Mouse (Mus musculus): ENCODE results near the gene Rnf214. TPM values are rescaled to one million over a fixed set of nuclear protein-coding genes. Genes with fewer than 3 reads are reported as not detected.
"Not testable (repeated sequence)": the region's sequence is repeated elsewhere in the genome, so short reads cannot be mapped to it uniquely, and the experiment has no call there.

Gene Rnf214
- total RNA-seq, 2 experiments from 2014 or later, result 69.9 to 79.9 TPM

DNA sequence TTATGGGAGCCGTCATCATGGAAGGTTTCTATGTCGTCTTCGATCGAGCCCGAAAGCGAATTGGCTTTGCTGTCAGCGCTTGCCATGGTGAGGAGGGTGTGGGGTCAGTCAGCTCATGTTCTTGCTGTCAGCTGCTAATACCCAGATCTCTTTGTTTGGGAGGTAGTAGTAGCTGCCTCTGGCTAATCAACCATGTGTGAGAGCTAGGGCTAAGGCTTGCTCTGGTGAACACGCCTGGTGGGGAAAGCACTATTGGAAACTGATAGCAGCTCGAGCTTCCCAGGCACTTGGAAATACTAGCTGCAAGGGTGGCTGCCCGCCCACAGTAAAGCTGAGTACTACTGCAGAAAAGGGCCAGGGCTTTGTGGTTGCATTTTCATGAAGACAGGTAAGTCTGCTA is 47.3 kb downstream of the Rnf214 start:
- no peak for DNase-seq (ENCODE audit: low spot score in 2 of 2)
- intact Hi-C loops (cut with DNase I), result no loop called here

DNA sequence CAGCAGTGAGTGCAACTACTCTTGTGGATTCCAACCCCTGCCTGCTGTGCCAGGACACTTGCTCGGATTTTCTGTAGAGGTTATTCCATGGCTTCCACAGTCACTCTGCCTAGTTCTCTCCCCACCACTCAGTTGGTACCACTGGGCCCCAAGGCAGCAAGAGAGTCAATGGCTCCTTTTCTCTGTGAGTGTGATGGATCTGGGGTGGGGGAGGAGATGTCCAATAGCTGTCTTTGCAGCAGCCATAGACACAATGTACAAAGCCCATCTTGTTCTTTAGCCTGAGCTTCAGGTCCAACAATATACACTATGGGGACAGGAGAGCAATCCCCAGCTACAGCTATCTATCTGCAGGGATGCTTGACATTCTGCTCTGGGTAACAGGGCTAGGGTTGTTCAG is 52.6 kb downstream of the Rnf214 start:
- no peak for DNase-seq (ENCODE audit: low spot score in 2 of 2)
- intact Hi-C loops (cut with DNase I), result no loop called here

DNA sequence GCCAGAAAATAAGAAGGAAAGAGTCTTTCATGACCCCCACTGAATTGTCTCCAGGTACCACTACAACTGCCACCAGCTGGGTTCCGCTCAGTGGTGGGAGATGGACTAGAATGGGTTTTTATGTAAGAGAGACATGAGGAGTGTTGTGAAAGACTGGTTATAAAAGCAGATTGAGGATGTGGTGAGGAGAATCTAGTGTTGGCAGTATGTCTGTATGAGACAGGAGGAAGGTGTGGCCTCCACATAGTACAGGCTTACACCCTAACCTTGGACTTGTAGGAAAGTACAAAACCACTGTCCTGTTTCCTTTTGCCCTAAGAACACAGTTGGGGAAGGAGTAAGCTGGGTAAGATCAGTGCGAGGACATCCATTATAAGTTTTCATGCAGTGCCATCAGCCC is 53.0 kb downstream of the Rnf214 start:
- DNase-seq (ENCODE audit: low spot score in 2 of 2), result no peak
- intact Hi-C loops (cut with DNase I), result no loop called here

DNA sequence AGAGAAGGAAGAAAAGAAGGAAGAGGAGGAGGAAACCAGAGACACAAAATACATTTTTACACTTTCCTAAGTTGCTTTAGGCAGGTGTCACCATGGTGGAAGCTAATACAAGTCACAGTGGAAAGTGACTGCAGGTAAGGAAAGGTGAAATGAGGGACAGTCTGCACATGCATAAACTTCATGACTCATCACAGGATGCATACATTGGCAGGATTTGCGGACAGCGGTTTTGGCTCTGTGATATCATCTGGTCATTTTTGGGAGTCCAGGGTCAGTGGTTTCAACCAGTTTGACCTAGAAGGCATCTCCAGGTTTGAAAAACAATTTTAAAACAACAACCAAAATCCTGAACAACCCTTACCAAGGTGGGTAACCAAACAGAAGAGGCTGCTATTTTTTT is 54.9 kb downstream of the Rnf214 start:
- intact Hi-C loops (cut with DNase I), result no loop called here
- DNase-seq (ENCODE audit: low spot score in 2 of 2), result no peak

DNA sequence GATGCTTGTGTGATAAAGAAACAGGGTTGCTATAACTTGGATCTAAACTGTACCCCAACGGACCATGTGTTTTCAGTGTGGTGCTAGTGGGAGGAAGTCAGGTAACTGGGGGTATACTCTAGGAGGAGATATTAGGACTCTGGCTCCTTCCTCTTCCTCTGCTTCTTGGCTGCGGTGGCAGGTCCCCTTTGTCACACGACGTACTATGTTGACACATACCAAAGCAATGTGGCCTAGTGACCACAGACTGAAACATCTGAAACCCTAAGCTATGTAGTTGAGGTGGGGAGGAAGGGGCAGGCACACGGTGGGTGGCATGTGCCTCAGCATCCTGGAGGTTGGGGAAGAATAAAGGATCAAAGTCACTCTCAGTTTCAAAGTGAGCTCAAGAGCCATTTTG is 55.4 kb downstream of the Rnf214 start:
- DNase-seq (ENCODE audit: low spot score in 2 of 2), result no peak
- intact Hi-C loops (cut with DNase I), result no loop called here

DNA sequence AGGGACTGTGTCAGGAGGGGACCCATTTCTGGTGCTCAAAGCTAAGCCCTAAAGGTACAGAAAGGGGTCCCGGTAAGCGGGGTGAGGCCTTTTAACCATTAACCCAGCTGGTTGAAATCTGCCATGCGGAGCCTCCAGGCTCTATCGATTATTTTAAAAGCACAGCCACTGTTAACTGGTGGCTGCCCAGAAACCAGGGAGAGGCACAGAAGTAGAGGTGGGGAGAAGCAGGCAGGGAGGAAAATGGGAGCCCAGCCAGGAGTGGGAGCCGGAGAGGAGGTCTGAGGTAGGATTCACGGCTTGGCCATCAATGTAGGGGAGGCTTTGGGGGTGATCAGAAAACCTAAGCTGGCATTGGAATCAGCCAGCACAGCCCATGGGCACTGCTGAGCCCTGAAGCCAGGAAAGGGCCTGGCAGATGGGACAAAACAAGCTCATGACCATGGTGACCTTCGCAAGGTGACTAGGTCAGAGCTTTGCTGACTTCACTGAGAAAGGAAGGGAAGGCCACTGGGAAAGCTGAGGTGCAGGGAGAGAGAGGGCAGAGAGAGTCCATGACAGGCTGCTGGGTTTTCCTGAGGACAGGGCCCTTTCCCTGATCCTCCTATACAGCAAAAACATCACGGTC is 56.1 kb downstream of the Rnf214 start:
- DNase-seq (ENCODE audit: low spot score in 2 of 2), result no peak
- intact Hi-C loops (cut with DNase I), result no loop called here

DNA sequence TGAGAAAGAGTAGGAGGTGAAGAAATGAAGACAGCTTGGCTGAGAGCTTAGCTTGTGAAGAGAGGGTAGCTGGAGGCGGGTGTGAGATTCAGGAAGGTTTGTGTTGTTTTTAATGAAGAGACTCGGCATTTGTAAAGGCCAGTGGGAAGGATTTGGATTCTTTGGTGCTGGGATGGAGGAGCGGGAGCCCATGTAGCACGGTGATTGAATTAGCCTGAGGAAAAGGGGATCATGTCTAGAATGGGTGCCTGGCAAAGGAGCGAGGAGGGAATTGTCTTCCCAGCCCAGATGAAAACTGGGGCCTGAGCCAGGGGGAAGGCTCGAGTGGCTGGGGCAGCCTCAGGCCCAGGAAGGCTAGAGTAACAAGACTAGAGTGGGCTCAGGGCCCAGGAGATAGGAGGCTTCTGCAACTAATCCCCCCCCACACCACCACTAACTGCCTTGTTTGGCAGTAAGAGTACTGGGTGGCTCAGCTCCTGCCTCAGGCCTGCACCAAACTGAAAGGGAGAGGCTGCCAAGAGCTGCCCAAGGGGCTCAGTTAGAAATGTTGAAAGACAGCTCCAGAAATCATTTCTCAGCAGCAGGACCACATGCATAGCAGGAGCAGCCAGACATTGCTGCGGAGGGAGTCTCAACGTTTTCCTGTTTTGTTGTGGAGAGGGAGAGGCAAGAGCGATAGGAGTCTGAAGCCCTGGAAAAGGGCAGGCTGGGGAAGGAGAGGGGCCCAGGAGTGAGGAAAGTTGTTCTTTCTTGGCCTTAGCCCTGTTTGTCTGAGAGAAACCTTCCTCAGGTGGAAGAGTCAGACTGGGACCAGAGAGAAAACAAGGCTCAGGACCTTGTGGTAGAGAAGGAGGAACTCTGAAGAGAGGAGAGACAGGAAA is 56.9 kb downstream of the Rnf214 start:
- peak; percentile 65 to 68 for DNase-seq (ENCODE audit: low spot score in 2 of 2)
- intact Hi-C loops (cut with DNase I), result no loop called here

DNA sequence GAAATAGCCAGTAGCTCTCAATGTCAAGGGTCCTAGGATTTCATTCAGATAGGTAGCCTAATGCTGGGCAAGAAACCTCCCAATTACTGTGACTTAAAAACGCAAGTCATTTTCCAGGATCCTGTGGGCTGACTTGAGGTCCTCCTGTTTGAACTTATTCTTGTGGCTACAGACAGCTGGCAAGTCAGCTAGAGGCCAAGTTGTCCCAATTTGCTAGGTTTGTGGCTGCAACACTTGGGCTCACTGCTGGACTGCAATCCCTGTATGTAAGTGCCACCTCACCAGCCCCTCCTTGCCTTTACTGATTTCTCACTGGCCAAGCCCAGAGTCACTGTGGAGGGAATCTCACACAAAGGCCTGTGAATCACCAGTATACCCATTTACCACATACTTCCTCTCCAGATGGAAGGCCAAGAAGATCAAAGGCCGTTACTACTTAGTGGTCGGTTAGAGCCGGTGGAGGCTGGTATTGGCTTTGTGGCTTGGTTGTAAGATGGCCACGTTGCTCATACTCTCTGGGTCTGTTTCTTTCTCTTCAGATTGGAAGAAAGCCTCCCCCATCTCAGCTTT is 59.7 kb downstream of the Rnf214 start:
- no peak for DNase-seq (ENCODE audit: low spot score in 2 of 2)
- intact Hi-C loops (cut with DNase I), result no loop called here

DNA sequence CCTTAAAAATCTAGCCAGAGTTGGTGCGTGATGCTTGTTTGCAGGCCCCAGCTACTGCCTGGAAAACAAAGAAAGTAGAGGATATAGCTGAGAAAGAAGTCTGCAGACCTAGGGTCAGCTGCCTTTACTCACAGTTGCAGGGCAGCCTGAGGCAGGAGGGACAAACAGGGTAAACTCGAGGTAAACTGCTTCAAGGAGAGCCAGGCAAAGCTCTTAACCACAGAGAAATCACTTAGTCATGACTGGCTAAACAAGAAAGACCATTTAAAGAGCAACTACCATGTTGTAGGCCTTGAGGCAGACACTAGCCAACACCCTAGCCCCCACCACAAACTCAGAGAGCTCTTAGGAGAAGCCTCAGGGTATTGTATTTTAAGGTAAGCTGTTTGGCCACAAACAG is 60.5 kb downstream of the Rnf214 start:
- DNase-seq (ENCODE audit: low spot score in 2 of 2); intact Hi-C loops (cut with DNase I): not testable (repeated sequence)

DNA sequence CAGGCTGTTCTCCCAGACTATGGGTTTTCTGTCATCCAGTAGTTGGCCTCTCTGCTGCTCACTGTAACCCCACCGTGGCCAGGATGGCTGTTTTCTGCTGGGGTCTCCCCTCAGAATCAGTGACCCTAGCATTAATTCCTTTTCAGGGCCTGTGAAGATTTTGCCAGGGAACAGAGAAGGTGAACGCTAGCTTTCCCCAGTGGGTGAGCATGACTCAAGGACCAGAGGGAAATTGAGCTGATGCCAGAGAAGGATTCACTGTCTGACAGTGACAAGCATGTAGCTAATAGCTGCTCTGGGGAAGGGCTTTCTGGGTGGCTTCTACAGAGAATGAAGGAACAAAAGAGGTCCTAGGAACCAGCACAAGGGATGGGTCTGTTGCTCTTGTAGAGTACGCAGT is 61.2 kb downstream of the Rnf214 start:
- DNase-seq (ENCODE audit: low spot score in 2 of 2), result no peak
- intact Hi-C loops (cut with DNase I), result no loop called here

DNA sequence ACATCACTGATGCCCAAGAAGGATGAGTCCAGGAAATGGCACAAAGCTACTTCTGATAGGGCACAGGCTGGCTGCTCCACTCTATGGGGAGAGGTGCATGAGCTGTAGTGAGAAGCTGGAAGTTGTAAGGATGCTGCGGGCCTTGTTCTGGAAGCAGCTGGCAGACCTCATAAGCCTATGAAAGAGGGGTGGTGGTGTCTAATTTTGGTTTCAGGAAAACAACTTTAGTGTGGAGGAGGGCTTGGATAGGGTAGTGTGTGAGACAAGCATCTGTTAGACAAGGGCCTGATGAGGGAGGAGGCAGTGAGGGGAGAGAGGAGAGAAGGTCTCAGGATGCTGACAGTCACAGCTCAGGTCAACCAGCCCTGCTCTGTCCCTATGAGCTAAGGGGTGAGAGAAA is 62.9 kb downstream of the Rnf214 start:
- intact Hi-C loops (cut with DNase I), result no loop called here
- no peak for DNase-seq (ENCODE audit: low spot score in 2 of 2)

DNA sequence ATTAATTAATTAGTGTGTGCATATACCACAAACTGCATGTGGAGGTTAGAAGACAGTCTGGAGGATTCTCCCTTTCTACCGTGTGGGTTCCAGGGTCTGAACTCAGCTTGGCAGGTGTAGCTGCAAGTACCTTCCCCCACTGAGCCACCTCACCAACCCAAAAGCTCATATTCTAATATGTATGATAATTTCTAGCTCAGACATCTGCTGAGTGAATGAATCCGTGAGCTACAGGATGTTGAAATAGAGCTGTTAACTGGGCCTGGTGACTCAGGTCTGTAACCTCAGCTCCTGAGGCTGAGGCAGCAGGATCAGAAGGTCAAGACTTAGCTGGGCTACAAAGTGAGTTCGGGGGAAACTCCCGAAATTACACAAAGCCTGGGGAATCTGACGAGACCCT is 63.7 kb downstream of the Rnf214 start:
- DNase-seq (ENCODE audit: low spot score in 2 of 2), result no peak
- intact Hi-C loops (cut with DNase I), result no loop called here

DNA sequence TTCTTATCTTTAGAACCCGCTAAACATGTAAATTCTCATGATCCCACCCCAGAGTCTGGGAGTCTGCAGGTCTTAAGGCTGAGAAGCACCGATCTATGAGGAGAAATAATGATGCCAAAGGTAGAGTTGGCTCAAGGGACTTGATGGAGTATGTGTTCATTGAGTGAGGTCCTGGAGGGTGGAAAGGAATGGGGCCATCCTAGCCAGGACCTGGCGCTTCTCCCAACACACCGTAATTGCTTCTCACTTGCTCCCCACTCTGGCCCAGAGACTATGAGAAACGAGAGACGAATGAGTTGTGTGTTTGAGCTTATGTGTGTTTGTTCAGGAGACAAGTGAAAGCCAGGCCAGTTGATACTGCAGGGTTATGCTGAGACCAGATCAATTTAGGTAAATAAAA is 65.3 kb downstream of the Rnf214 start:
- no peak for DNase-seq (ENCODE audit: low spot score in 2 of 2)
- intact Hi-C loops (cut with DNase I), result no loop called here

DNA sequence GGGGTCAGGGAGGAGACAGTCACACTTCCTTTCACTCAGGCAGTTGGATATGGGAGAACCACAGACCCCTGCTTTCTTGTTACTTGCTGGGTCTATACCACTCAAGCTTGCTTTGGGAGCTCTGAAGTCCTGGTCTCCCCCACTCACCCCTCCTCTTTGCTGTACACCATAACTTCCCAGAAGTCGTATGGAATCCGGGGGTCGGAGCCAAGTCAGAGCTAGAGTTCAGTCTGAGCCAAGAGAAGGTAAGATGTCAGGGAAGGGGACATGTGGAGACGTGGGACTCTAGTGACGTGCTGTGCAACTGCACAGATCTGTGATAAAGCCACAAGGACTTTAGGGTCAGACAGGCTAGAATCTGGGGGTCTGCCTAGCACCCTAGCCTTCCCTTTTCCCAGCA is 66.4 kb downstream of the Rnf214 start:
- no peak for DNase-seq (ENCODE audit: low spot score in 2 of 2)
- intact Hi-C loops (cut with DNase I), result no loop called here

DNA sequence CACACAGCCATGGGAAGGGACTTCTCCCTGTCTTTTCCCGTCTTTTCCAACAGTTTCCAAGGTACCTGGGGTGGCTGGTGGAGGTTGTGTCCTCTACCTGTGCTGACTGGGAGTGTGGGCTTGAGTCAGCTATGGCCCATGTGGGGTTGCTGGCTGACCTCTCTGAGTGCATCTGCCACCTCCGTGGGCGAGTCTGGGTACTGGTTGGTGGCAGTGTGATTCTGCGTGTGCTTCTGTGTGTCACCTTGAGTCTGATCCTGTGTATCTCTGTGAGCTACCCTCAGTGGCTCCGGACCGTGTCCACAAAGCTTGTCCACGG is 66.8 kb downstream of the Rnf214 start:
- no peak for DNase-seq (ENCODE audit: low spot score in 2 of 2)
- intact Hi-C loops (cut with DNase I), result no loop called here

DNA sequence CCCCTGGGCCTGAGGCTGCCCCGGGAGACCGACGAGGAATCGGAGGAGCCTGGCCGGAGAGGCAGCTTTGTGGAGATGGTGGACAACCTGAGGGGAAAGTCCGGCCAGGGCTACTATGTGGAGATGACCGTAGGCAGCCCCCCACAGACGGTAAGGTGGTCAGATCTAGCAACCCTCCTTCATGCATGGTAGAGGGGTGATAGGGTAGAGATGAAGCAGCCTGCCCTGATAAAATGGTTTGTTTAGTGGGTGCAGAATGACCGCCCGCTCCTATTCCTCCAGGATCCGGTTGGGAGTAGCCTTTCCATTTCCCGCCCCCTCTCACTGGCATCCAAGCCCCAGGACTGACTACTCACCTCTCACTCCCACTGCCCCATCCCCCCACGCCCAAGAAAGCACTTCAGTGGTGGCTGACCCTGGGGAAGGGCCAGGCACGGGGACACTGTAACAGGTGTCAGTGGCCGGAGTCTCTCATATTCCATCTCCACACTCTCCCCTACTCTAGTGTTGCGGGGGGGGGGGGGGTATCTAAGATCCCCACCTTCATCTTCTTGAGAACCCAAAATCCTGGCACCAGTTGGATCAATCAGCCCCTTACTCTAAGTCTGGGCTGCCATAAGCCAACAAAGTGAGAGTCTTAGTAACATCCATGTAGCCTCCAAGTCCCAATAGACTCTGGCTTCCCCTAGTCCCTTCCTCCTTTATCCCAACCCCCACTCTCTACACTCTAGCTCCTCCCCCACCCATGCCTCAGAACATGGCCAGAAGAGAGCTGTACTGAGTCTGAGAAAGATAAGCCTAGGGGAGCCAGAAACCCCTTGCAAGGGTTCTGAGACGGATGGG is 67.4 kb downstream of the Rnf214 start:
- no peak for DNase-seq (ENCODE audit: low spot score in 2 of 2)
- intact Hi-C loops (cut with DNase I), result no loop called here

DNA sequence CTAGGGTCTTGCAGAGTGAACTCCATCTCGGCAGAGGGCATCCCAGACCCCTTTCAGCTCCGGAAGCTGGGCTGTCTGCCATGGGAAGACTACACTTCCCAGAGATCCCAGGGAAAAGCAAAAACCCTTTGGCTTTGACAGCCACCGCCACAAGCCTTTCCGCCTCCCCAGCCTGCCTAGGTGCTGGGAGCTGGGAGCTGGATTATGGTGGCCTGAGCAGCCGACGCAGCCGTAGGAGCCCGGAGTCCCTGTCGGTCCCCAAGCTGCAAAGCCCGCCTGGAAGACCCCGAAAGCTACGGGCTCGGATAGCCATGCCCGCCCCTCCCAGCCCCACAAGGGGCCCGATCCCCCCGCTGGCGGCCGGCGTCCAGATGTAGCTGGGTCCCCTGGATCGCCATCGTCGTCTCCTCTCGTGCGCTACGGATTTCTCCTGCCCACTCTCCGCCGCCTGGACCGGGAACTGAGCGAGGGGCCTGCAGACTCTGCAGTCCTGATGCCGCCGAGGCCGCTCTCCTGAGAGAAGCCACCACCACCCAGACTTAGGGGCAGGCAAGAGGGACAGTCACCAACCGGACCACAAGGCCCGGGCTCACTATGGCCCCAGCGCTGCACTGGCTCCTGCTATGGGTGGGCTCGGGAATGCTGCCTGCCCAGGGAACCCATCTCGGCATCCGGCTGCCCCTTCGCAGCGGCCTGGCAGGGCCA is 68.1 kb downstream of the Rnf214 start, which contains the start of gene Bace1:
Bace1 (plus strand) TSS at position 147 of the 705 bp plus-strand sequence.
- intact Hi-C loops (cut with DNase I), result loop anchor here (1.0 kb wide), 1 partner anchor 68 kb away; the partner anchor contains the start of genes Pcsk7 and Rnf214
- peak; percentile 85 to 86 for DNase-seq (ENCODE audit: low spot score in 2 of 2)

DNA sequence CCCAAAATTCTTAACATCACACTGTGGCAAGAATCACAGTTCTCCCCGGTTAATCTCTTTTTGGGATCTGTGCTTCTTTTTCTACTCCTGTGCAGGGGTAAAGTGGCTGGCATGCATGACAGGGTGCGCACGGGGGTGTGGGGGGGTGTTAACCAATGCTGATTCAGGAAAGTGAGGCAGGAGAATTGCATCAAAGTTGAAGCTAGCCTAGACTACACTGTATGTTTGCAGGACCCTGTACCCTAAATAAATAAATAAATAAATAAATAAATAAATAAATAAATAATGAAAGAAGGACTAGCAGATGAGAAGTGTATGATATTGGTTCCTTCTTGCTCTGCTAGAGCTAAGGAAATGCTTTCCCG is 68.7 kb downstream of the Rnf214 start:
- no peak for DNase-seq (ENCODE audit: low spot score in 2 of 2)
- intact Hi-C loops (cut with DNase I), result loop anchor here (1.0 kb wide), 1 partner anchor 68 kb away; the partner anchor contains the start of genes Pcsk7 and Rnf214

DNA sequence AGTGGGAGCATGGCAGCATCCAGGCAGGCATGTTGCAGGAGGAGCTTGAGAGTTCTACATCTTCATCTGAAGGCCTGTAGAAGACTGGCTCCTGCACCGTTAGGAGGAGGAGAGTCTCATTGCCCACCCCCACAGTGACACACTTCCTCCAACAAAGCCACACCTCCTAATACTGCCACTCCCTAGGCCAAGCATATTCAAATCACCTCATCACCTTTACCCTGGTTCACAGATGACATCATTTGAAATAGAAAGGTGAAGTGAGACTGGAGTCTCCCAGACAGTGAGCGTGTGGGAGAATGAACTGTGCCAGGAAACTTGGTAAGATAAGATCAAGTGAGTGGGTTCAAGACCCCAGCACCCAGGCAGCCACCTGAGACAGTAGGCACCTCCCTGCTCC is 73.2 kb downstream of the Rnf214 start:
- intact Hi-C loops (cut with DNase I), result no loop called here
- no peak for DNase-seq (ENCODE audit: low spot score in 2 of 2)

DNA sequence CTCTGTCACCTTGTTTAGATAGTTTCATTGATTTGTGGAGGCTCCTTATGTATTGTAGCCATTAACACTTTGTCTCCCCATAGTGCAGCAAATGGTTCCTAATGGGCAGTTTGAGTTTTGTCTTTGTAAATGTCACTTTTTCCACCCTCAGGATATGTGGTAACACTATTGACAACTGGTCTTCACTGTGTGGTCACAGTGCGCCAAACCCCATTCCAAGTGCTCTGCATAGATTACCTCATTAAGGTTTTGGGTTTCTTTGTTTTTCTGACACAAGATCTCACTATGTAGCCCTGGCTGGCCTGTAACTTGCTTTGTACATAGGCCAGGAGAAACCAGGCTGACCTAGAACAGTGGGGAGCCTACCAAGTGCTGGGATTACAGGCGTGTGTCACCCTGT is 73.8 kb downstream of the Rnf214 start:
- DNase-seq (ENCODE audit: low spot score in 2 of 2), result no peak
- intact Hi-C loops (cut with DNase I), result no loop called here
